Mouse (Mus musculus) midbrain, embryonic 11.5 days (tissue): ENCODE results near the gene Npas3. TPM values are rescaled to one million over a fixed set of nuclear protein-coding genes. Genes with fewer than 3 reads are reported as not detected.

Experiments
- ATAC-seq: fragments of 200-750 bp; cut with Nextera tagmentation; 2 replicates; pipeline ENCODE4 v1.8.0; 2017; ENCODE audit warnings: moderate TSS enrichment, moderate library complexity; ENCODE audit not compliant: low FRiP score
- DNase-seq: peaks from one replicate; pipeline ENCODE4 v3.0.0; 2015; ENCODE audit warnings: low spot score; ENCODE audit errors: missing footprints
- H3K27ac ChIP-seq: fragments of 300-500 bp; sonication (generic); 2 replicates; pipeline ENCODE4 v1.5.1; 2014; ENCODE audit warnings: low read depth, low read length
- H3K27me3 ChIP-seq: fragments of 300-500 bp; sonication (generic); 2 replicates; pipeline ENCODE4 v1.6.1; 2014; ENCODE audit warnings: mild to moderate bottlenecking, low read length, moderate library complexity, mixed read lengths; ENCODE audit not compliant: control insufficient read depth, insufficient read depth
- H3K36me3 ChIP-seq: fragments of 300-500 bp; sonication (generic); 2 replicates; pipeline ENCODE4 v1.6.1; 2014; ENCODE audit warnings: mild to moderate bottlenecking, low read length, moderate library complexity, mixed read lengths; ENCODE audit not compliant: control insufficient read depth, insufficient read depth
- H3K4me1 ChIP-seq: fragments of 300-500 bp; sonication (generic); 2 replicates; pipeline ENCODE4 v1.6.1; 2014; ENCODE audit warnings: low read length; ENCODE audit not compliant: control insufficient read depth, insufficient read depth
- H3K4me2 ChIP-seq: fragments of 300-500 bp; sonication (generic); 2 replicates; pipeline ENCODE4 v1.6.1; 2014; ENCODE audit warnings: mild to moderate bottlenecking, moderate library complexity
- H3K4me3 ChIP-seq: fragments of 300-500 bp; sonication (generic); 2 replicates; pipeline ENCODE4 v1.5.1; 2014; ENCODE audit warnings: low read depth, low read length
- H3K9ac ChIP-seq: fragments of 300-500 bp; sonication (generic); 2 replicates; pipeline ENCODE4 v1.6.1; 2014; ENCODE audit warnings: low read length
- H3K9me3 ChIP-seq: fragments of 300-500 bp; sonication (generic); 2 replicates; pipeline ENCODE4 v1.6.1; 2016; ENCODE audit warnings: low read length; ENCODE audit not compliant: control insufficient read depth
- WGBS: fragments of 180-500 bp; shearing (Covaris S2); extraction: QIAGEN DNeasy Blood & Tissue Kit; methylation state at CpG from one replicate; pipeline ENCODE4 v1.1.7; 2014; 5-methylcytosine and 5-hydroxymethylcytosine counted together
- polyA plus RNA-seq: library from polyadenylated mRNA; unstranded; fragments of >200 nt; fragmentation: Nextera tagmentation; extraction: Ambion mirVana; gene quantifications from 2 replicates; pipeline ENCODE4 v1.2.1, GENCODE M21; 2014

Npas3 gene
- polyA plus RNA-seq, 1 experiment from 2014 or later = 17.7 TPM

DNA sequence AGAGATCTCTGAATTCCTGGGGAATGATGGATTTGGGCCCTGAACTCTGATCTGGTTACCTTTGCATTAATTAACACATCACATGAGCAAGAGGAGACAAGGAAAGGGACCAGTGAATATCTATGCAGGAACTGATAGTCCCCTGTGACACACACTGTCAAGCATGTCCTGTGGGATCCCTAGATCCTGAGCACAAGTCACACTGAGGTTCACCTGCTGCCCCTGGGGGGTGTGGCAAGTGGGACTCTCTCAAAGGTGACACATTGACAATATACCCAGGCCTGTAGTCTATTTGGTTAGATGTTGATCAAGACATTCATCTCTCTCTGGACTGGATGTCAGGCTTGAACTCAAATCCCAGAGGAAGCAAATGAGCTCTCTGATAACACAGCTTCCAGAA is 576.8 kb downstream of the Npas3 start:
- no peaks in the 10 kb centered on the region for H3K4me1 ChIP-seq
- H3K4me3 ChIP-seq = no peak overlapping the region
- no peaks in the 10 kb centered on the region for H3K27me3 ChIP-seq
- H3K9me3 ChIP-seq = no peaks in the 10 kb centered on the region
- no peaks in the 10 kb centered on the region for H3K36me3 ChIP-seq
- no peak overlapping the region for H3K4me2 ChIP-seq
- ATAC-seq = no peak
- H3K27ac ChIP-seq = no peak overlapping the region
- no peak overlapping the region for H3K9ac ChIP-seq
- no peak for DNase-seq

DNA sequence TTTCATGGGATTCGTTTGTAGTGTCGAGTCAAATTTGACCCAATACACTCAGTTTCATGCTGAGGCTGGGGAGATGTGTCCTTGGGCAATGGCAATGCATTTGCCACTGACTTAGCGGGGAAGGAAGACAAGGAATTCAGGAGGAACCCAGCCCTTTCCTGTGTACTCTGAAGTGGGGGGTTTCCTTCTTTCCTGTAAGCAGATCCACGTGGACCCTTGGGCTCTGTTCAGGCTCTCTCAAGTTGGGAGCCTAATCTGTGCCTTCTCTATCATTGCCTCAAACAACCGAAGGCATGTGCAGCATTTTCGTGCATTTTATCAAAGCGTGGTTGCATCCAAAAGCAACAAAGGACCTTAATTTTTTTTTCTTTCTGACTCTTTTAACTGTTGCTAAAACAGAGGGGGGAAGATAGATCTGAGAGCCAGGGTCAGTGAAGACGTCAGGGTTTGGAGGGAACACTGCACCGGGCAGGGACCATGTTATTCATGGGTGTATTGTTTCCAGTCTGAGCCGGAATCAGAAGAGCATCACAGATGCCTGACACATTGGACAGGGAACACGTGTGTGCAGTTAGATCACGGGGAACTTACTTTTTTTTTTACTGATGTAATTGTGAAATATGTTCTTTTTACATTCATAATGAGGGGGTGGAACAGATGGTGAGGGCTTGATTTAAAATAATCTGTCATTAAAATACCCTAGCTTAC is 577.6 kb downstream of the Npas3 start:
- no peak overlapping the region for H3K4me2 ChIP-seq
- H3K4me1 ChIP-seq = no peaks in the 10 kb centered on the region
- DNase-seq (no peak), ATAC-seq (no peak)
- H3K27ac ChIP-seq = no peak overlapping the region
- 74% methylated on average over 12 of the region's 12 CpGs for WGBS
- no peaks in the 10 kb centered on the region for H3K27me3 ChIP-seq
- no peak overlapping the region for H3K9ac ChIP-seq
- H3K4me3 ChIP-seq = no peak overlapping the region
- no peaks in the 10 kb centered on the region for H3K9me3 ChIP-seq
- no peaks in the 10 kb centered on the region for H3K36me3 ChIP-seq

DNA sequence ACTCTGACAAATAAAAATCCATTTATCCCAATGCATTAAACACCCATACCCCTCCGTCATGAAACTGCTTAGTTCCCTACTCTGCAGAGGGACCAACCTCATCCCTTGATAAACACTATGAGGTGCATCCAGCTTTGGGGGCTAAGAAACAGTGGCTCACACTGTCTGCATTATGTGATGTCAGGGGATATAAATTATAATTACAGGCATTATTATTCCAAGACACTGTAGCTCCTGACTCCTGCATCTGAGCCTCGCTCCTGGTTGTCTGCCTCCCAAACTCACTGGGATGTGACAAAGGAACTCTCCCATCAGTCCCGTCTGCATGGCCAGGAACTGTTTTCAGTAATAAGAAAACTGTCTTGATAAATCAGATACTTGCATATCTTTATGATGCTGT is 578.3 kb downstream of the Npas3 start:
- no peaks in the 10 kb centered on the region for H3K4me1 ChIP-seq
- no peaks in the 10 kb centered on the region for H3K9me3 ChIP-seq
- no peaks in the 10 kb centered on the region for H3K27me3 ChIP-seq
- 85% methylated on average over 3 of the region's 3 CpGs for WGBS
- H3K9ac ChIP-seq = no peak overlapping the region
- H3K36me3 ChIP-seq = no peaks in the 10 kb centered on the region
- DNase-seq (no peak), ATAC-seq (no peak)
- H3K27ac ChIP-seq = no peak overlapping the region
- no peak overlapping the region for H3K4me2 ChIP-seq
- H3K4me3 ChIP-seq = no peak overlapping the region

DNA sequence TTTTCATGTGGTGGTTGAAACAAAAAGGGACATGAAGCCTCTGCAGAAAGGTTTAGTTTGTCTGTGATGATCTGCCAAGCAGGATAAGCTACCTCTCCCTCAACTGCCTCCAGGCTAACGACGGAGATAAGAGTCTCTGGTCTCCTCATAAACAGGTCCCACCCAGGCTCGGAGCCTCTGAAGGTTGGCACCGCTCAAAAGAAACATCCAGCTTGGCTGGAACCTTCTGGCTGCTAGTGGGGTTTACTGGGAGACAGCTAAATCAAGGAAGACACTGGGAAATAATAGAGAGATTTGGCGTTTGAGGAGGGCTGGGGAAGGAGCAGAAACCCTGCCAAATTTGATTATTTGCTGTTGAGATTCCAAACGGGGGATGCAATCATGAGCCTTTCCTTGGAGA is 584.1 kb downstream of the Npas3 start:
- H3K36me3 ChIP-seq = no peaks in the 10 kb centered on the region
- H3K4me2 ChIP-seq = no peak overlapping the region
- no peaks in the 10 kb centered on the region for H3K9me3 ChIP-seq
- 74% methylated on average over 6 of the region's 6 CpGs for WGBS
- ATAC-seq (no peak), DNase-seq (no peak)
- no peak overlapping the region for H3K9ac ChIP-seq
- peaks cover 6% of the 10 kb centered on the region for H3K4me1 ChIP-seq
- no peak overlapping the region for H3K27ac ChIP-seq
- H3K27me3 ChIP-seq = no peaks in the 10 kb centered on the region
- H3K4me3 ChIP-seq = no peak overlapping the region

DNA sequence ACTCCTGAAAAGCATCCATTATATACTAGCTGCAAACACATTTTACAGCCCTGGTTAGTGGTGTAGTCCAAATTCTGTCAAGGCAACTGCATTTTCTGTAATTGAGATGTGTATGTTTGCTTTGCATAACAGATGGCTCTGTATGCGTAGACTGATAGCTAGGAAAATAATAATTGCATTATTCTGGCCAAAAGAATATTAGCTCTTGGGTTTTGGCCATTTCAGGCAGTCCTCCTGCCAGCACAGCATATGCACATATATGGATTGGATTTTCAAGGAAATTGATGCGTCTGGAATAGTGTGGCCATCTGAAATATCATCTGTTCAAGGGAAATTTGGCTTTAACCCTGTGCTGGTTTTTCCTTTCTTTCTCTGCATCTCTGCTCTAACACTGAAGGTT is 584.9 kb downstream of the Npas3 start:
- H3K4me2 ChIP-seq = no peak overlapping the region

DNA sequence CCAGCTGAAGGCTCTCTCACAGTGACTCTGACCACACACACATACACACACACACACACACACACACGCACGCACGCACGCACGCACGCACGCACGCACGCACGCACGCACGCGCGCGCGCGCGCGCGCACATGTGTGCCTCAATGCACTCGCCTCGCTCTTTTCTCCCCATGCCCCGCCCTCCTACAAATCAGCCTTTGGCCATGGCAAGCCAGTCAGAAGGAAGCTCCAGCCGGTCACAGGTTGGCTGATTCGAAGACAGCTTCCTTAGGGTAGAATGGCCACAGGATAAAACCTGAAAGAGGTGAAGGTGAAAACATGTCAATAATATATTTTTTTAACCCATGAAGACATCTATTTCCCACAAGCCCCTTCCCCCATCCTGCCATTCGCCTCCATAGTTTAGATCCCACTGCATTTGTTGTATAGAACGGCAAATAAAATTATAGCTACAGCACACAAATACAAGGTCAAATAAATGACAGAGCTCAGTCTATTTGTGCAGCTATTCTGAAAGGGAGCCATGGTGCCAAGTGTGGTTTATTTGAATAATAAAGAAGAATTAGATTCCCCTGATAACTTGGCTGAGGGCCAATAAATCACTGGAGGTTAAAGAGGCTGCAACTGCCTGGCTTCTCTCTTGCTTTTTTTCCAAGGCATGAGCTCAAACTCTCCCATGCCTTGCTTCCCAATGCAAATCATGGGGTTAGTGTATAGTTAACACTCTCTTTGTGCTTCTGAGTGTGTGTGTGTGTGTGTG is 587.7 kb downstream of the Npas3 start:
- H3K4me1 ChIP-seq = peaks cover 20% of the 10 kb centered on the region
- H3K4me2 ChIP-seq = no peak overlapping the region
- ATAC-seq (no peak), DNase-seq (no peak)
- WGBS = 72% methylated on average over 27 of the region's 27 CpGs
- no peak overlapping the region for H3K4me3 ChIP-seq
- no peak overlapping the region for H3K9ac ChIP-seq
- H3K36me3 ChIP-seq = no peaks in the 10 kb centered on the region
- H3K27ac ChIP-seq = no peak overlapping the region
- no peaks in the 10 kb centered on the region for H3K27me3 ChIP-seq
- H3K9me3 ChIP-seq = no peaks in the 10 kb centered on the region

More for the DNA sequence above, 584.9 kb downstream of the Npas3 start:
- Histone ChIP-seq H3K27ac (no peak overlapping the region), H3K27me3 (no peaks in the 10 kb centered on the region), H3K36me3 (no peaks in the 10 kb centered on the region), H3K4me3 (no peak overlapping the region), H3K4me1 (peaks cover 12% of the 10 kb centered on the region), H3K9me3 (no peaks in the 10 kb centered on the region), H3K9ac (no peak overlapping the region)
- no peak for DNase-seq
- WGBS = 97% methylated on average over 2 of the region's 2 CpGs
- no peak for ATAC-seq

DNA sequence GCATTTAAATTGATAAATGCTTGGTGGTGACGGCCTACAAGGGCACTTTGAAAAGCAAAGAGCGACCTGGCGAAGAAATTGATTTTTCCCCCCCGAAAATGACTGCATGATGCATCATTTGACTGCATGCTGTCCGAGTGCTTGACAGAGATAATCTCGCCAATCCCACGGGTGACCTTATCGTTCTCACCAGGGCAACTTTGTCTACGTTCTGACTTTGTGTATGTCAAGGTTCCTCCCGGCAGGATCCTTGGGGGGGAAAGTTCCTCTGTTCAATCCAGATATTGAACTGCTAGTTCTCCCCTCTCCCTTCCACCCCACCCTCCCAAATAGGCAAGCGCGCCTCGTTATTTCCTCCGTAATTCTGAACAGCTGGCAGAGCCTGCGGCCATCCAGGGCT is 588.9 kb downstream of the Npas3 start:
- peaks cover 20% of the 10 kb centered on the region for H3K4me1 ChIP-seq
- no peak for DNase-seq
- H3K4me3 ChIP-seq = no peak overlapping the region
- no peaks in the 10 kb centered on the region for H3K36me3 ChIP-seq
- H3K9me3 ChIP-seq = no peaks in the 10 kb centered on the region
- H3K27me3 ChIP-seq = no peaks in the 10 kb centered on the region
- H3K4me2 ChIP-seq = no peak overlapping the region
- ATAC-seq = no peak
- no peak overlapping the region for H3K9ac ChIP-seq
- WGBS = 77% methylated on average over 15 of the region's 15 CpGs
- H3K27ac ChIP-seq = no peak overlapping the region

DNA sequence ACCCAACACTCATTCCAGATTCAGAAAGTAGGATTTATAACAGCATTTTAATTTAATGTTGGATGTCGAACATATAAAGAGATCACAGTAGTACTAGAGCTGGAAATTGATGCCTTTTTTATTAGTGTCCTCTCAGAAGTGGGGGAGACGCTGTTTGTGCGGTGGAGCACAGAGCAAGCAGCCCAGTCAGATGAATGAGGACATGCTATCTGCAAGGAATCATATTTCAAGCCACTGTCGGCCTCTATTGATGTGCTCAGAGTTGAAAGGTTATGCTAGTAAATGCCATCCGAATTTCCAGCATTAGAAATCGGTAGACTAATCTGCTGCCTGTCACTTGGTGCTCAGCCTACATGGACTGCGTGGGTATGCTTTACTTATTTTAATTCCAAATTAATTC is 590.1 kb downstream of the Npas3 start:
- Histone ChIP-seq H3K4me3 (no peak overlapping the region), H3K4me1 (peaks cover 20% of the 10 kb centered on the region), H3K9ac (no peak overlapping the region), H3K27me3 (no peaks in the 10 kb centered on the region), H3K36me3 (no peaks in the 10 kb centered on the region), H3K27ac (0 out of 2 replicates have a peak overlapping the region, but pooled peaks have one; percentile 35), H3K4me2 (no peak overlapping the region), H3K9me3 (no peaks in the 10 kb centered on the region)
- DNase-seq = no peak
- WGBS = 38% methylated on average over 7 of the region's 7 CpGs
- ATAC-seq = peak; percentile 59

DNA sequence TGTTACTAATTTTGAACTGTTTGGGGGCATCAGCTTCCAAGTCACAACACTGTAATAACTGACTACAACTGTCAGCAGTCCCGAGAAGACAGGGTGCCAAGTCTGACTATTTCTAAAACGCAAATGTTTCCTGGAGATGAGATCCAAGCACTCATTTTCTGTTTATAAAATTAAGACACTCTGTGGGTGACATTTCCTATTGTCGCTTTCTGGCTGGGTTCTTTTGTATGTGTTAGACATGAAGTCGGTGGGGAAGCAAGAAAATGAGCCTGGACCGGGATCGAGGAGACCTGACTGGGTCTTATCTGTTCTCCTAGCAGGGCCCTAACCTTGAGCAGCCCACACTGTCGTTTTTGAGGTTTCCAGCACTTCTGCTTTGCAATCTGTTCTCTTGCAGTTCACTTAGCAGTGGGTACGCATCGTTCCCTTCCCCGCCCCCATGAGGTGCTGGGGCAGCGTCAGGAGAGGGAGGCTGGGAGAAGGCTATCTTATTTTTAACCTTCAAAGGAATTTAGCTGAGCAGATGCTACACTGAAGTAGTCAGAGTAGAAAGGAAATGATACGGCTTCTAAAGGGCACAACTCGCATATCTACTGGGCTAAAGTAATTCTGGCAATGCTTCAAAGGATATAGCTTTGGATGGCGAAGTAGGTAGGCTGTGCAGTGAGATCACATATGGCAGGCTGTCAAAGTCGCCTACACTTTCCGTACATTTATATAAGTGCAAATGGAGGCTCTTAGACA is 593.6 kb downstream of the Npas3 start:
- no peak overlapping the region for H3K4me2 ChIP-seq
- no peak overlapping the region for H3K27ac ChIP-seq
- no peaks in the 10 kb centered on the region for H3K27me3 ChIP-seq
- H3K4me3 ChIP-seq = no peak overlapping the region
- no peaks in the 10 kb centered on the region for H3K9me3 ChIP-seq
- H3K4me1 ChIP-seq = peaks cover 18% of the 10 kb centered on the region
- no peaks in the 10 kb centered on the region for H3K36me3 ChIP-seq
- WGBS = 72% methylated on average over 16 of the region's 16 CpGs
- ATAC-seq (no peak), DNase-seq (no peak)
- H3K9ac ChIP-seq = no peak overlapping the region
